Mouse (Mus musculus) testis, adult 2 months (tissue): ENCODE data around the gene Mmp9. TPM values are rescaled to one million over a fixed set of nuclear protein-coding genes. Genes with fewer than 3 reads are reported as not detected.

ENCODE experiments used
- H3K27ac ChIP-seq: fragments of 200-500 bp; 2 replicates; pipeline ENCODE4 v1.5.1; 2012; ENCODE audit warnings: low read depth, low read length; ENCODE audit not compliant: control insufficient read depth, insufficient read depth
- H3K27me3 ChIP-seq: fragments of 200-500 bp; 2 replicates; pipeline ENCODE4 v1.6.1; 2012; ENCODE audit warnings: mild to moderate bottlenecking, low read length, moderate library complexity; ENCODE audit not compliant: control insufficient read depth, insufficient read depth
- H3K36me3 ChIP-seq: fragments of 200-500 bp; 2 replicates; pipeline ENCODE4 v1.6.1; 2012; ENCODE audit warnings: mild to moderate bottlenecking, low read length; ENCODE audit not compliant: control insufficient read depth, insufficient read depth
- H3K4me1 ChIP-seq: fragments of 200-500 bp; 2 replicates; pipeline ENCODE4 v1.6.1; 2012; ENCODE audit warnings: low read length; ENCODE audit not compliant: control insufficient read depth, insufficient read depth
- H3K4me3 ChIP-seq: fragments of 200-500 bp; 2 replicates; pipeline ENCODE4 v1.5.1; 2012; ENCODE audit warnings: low read depth, mild to moderate bottlenecking, low read length, moderate library complexity, mixed read lengths; ENCODE audit not compliant: control insufficient read depth
- CTCF ChIP-seq: fragments of 200-500 bp; IDR thresholded peaks from 2 replicates; pipeline ENCODE4 v1.5.1; 2012; ENCODE audit warnings: low read depth, mild to moderate bottlenecking, inconsistent platforms, low read length, moderate library complexity; ENCODE audit not compliant: control insufficient read depth, insufficient read depth, insufficient replicate concordance
- POLR2A ChIP-seq: fragments of 200-500 bp; IDR thresholded peaks from 2 replicates; pipeline ENCODE4 v1.6.1; 2012; ENCODE audit warnings: low read depth, mild to moderate bottlenecking, inconsistent platforms, low read length, moderate library complexity; ENCODE audit not compliant: control insufficient read depth
- polyA plus RNA-seq: library from polyadenylated mRNA; depleted of rRNA; stranded (reverse); fragments of >200 nt; gene quantifications from 2 replicates; pipeline ENCODE4 v1.2.3, GENCODE M21; 2012

Mmp9 gene
- polyA plus RNA-seq, 1 experiment = 0.37 TPM

- Histone ChIP-seq H3K4me1 (peaks cover 1% of the 10 kb centered on the region), H3K27me3 (no peaks in the 10 kb centered on the region), H3K4me3 (no peak overlapping the region), H3K27ac (no peak overlapping the region), H3K36me3 (peaks cover 1% of the 10 kb centered on the region; the same call in 1 of the 2 replicates)
- no peak for TF ChIP-seq POLR2A
- TF ChIP-seq CTCF = no peak
These were observed 51.2 kb downstream of the Mmp9 start for GRCm38 (mm10) chr2:164991808-164992207.

GRCm38 (mm10) chr2:164994156-164994555 lies 53.6 kb downstream of the Mmp9 start:
- no peaks in the 10 kb centered on the region for H3K27me3 ChIP-seq
- peaks cover 1% of the 10 kb centered on the region; the same call in 1 of the 2 replicates for H3K36me3 ChIP-seq
- TF ChIP-seq CTCF = no peak
- TF ChIP-seq POLR2A = no peak
- H3K4me1 ChIP-seq = peaks cover 18% of the 10 kb centered on the region
- no peak overlapping the region for H3K4me3 ChIP-seq
- H3K27ac ChIP-seq = no peak overlapping the region

- Histone ChIP-seq H3K27ac (no peak overlapping the region), H3K36me3 (peaks cover 1% of the 10 kb centered on the region; the same call in 1 of the 2 replicates), H3K4me1 (peaks cover 18% of the 10 kb centered on the region), H3K4me3 (no peak overlapping the region), H3K27me3 (no peaks in the 10 kb centered on the region)
- TF ChIP-seq POLR2A (no peak), CTCF (no peak)
These were observed 54.3 kb downstream of the Mmp9 start for GRCm38 (mm10) chr2:164994659-164995428.

GRCm38 (mm10) chr2:164995976-164996375 lies 55.4 kb downstream of the Mmp9 start:
- Histone ChIP-seq H3K4me1 (peaks cover 18% of the 10 kb centered on the region), H3K4me3 (no peak overlapping the region), H3K36me3 (peaks cover 1% of the 10 kb centered on the region; the same call in 1 of the 2 replicates), H3K27ac (no peak overlapping the region), H3K27me3 (no peaks in the 10 kb centered on the region)
- no peak for TF ChIP-seq POLR2A
- TF ChIP-seq CTCF = no peak

- H3K27me3 ChIP-seq = no peaks in the 10 kb centered on the region
These were observed 56.5 kb downstream of the Mmp9 start for GRCm38 (mm10) chr2:164996848-164997720.

GRCm38 (mm10) chr2:164997721-164998428 lies 57.3 kb downstream of the Mmp9 start:
- peaks cover 5% of the 10 kb centered on the region for H3K36me3 ChIP-seq
- no peaks in the 10 kb centered on the region for H3K27me3 ChIP-seq

More at GRCm38 (mm10) chr2:164996848-164997720, 56.5 kb downstream of the Mmp9 start:
- Histone ChIP-seq H3K4me1 (peaks cover 18% of the 10 kb centered on the region), H3K36me3 (peaks cover 5% of the 10 kb centered on the region), H3K4me3 (peak overlapping the region; percentile 9; the same call in 1 of the 2 replicates), H3K27ac (no peak overlapping the region)
- TF ChIP-seq POLR2A = no peak
- no peak for TF ChIP-seq CTCF

More at GRCm38 (mm10) chr2:164997721-164998428, 57.3 kb downstream of the Mmp9 start:
- H3K4me3 ChIP-seq = no peak overlapping the region; the same call in 1 of the 2 replicates
- no peak for TF ChIP-seq CTCF
- TF ChIP-seq POLR2A = no peak
- no peak overlapping the region for H3K27ac ChIP-seq
- H3K4me1 ChIP-seq = peaks cover 18% of the 10 kb centered on the region
